Mouse (Mus musculus) MEL (cell line): Measurements from ENCODE around the gene Cst3. TPM values are rescaled to one million over a fixed set of nuclear protein-coding genes. Genes with fewer than 3 reads are reported as not detected.

Source experiments
- DNase-seq: peaks from one replicate; pipeline ENCODE4 v3.0.0; 2011; ENCODE audit warnings: low read depth, low spot score
- H3K27ac ChIP-seq: 2 replicates; pipeline ENCODE4 v1.5.1; 2012; ENCODE audit warnings: low read depth, mild to moderate bottlenecking, control low read depth, low read length, moderate library complexity; ENCODE audit not compliant: control insufficient read depth
- H3K27me3 ChIP-seq, 2 experiments: fragments of 150-350 bp in 1 of 2; sonication (generic) in 1 of 2; 2 replicates each; pipeline ENCODE4 v1.6.1; 2012; ENCODE audit warnings: low read length in 2 of 2, mild to moderate bottlenecking in 2 of 2, improper control_type of control experiment in 1 of 2, moderate library complexity in 1 of 2; ENCODE audit not compliant: insufficient read depth in 2 of 2, control insufficient read depth in 1 of 2
- H3K36me3 ChIP-seq, 2 experiments: 2 replicates each; pipeline ENCODE4 v1.6.1; 2012 to 2014; ENCODE audit warnings: low read length in 2 of 2, improper control_type of control experiment in 1 of 2, inconsistent platforms in 1 of 2, mild to moderate bottlenecking in 1 of 2; ENCODE audit not compliant: insufficient read depth in 2 of 2, control insufficient read depth in 1 of 2
- H3K4me1 ChIP-seq, 2 experiments: fragments of 150-350 bp in 1 of 2; sonication (generic) in 1 of 2; 2 replicates each; pipeline ENCODE4 v1.6.1; 2012; ENCODE audit warnings: low read length in 2 of 2, improper control_type of control experiment in 1 of 2, mild to moderate bottlenecking in 1 of 2; ENCODE audit not compliant: insufficient read depth in 2 of 2, control insufficient read depth in 1 of 2
- H3K4me3 ChIP-seq, 2 experiments: fragments of 150-350 bp in 1 of 2; sonication (generic) in 1 of 2; 2 replicates each; pipeline ENCODE4 v1.5.1; 2012; ENCODE audit warnings: low read depth in 2 of 2, low read length in 2 of 2, mild to moderate bottlenecking in 2 of 2, moderate library complexity in 2 of 2, control low read depth in 1 of 2, improper control_type of control experiment in 1 of 2; ENCODE audit not compliant: control insufficient read depth in 1 of 2, insufficient read depth in 1 of 2
- H3K79me2 ChIP-seq: 2 replicates; pipeline ENCODE4 v1.6.1; 2012; ENCODE audit warnings: mild to moderate bottlenecking, low read length, moderate library complexity; ENCODE audit not compliant: control insufficient read depth, poor library complexity, insufficient read depth
- H3K9ac ChIP-seq: 2 replicates; pipeline ENCODE4 v1.6.1; 2012; ENCODE audit warnings: low read depth, mild to moderate bottlenecking, control low read depth, low read length, moderate library complexity; ENCODE audit not compliant: control insufficient read depth, poor library complexity, severe bottlenecking
- H3K9me3 ChIP-seq: fragments of 150-350 bp; sonication (generic); replicated peaks from 2 replicates; pipeline ENCODE4 v1.6.1; 2012; ENCODE audit warnings: mild to moderate bottlenecking, low read length, improper control_type of control experiment, moderate library complexity; ENCODE audit not compliant: insufficient read depth
- BHLHE40 ChIP-seq: IDR thresholded peaks from 2 replicates; pipeline ENCODE4 v1.6.1; 2012; ENCODE audit warnings: low read depth, mild to moderate bottlenecking, inconsistent platforms, low read length, improper control_type of control experiment, borderline replicate concordance
- CHD1 ChIP-seq: IDR thresholded peaks from 2 replicates; pipeline ENCODE4 v1.6.1; 2012; ENCODE audit warnings: low read depth, mild to moderate bottlenecking, inconsistent platforms, low read length, improper control_type of control experiment
- CHD2 ChIP-seq: IDR thresholded peaks from 2 replicates; pipeline ENCODE4 v1.6.1; 2011; ENCODE audit warnings: low read length, improper control_type of control experiment
- CTCF ChIP-seq, 3 experiments: IDR thresholded peaks in 2 of 3; conservative IDR thresholded peaks in 1 of 3; 2 replicates each; pipeline ENCODE4 v1.5.1; 2011 to 2012; ENCODE audit warnings: low read length in 3 of 3, low read depth in 2 of 3, mild to moderate bottlenecking in 2 of 3, improper control_type of control experiment in 1 of 3, inconsistent platforms in 1 of 3, mixed read lengths in 1 of 3, moderate library complexity in 1 of 3; ENCODE audit not compliant: control insufficient read depth in 1 of 3, insufficient read depth in 1 of 3, poor library complexity in 1 of 3, severe bottlenecking in 1 of 3
- E2F4 ChIP-seq: IDR thresholded peaks from 2 replicates; pipeline ENCODE4 v1.6.1; 2011; ENCODE audit warnings: low read depth, low read length, improper control_type of control experiment, borderline replicate concordance
- ELF1 ChIP-seq: IDR thresholded peaks from 2 replicates; pipeline ENCODE4 v1.6.1; 2014; ENCODE audit warnings: low read depth, mild to moderate bottlenecking, inconsistent platforms, low read length, improper control_type of control experiment, moderate library complexity
- EP300 ChIP-seq, 2 experiments: IDR thresholded peaks; 2 replicates each; pipeline ENCODE4 v1.6.1; 2011; ENCODE audit warnings: improper control_type of control experiment in 2 of 2, low read length in 2 of 2, low read depth in 1 of 2, mild to moderate bottlenecking in 1 of 2
- GATA1 ChIP-seq: IDR thresholded peaks from 2 replicates; pipeline ENCODE4 v1.6.1; 2011; ENCODE audit warnings: low read depth, low read length, improper control_type of control experiment
- HCFC1 ChIP-seq: IDR thresholded peaks from 2 replicates; pipeline ENCODE4 v1.6.1; 2012; ENCODE audit warnings: low read depth, mild to moderate bottlenecking, inconsistent platforms, low read length, improper control_type of control experiment, moderate library complexity
- JUND ChIP-seq: IDR thresholded peaks from 2 replicates; pipeline ENCODE4 v1.6.1; 2011; ENCODE audit warnings: low read depth, mild to moderate bottlenecking, improper control_type of control experiment, low read length
- KAT2A ChIP-seq: conservative IDR thresholded peaks from 2 replicates; pipeline ENCODE4 v1.6.1; 2012; ENCODE audit warnings: low read depth, low read length, improper control_type of control experiment, inconsistent platforms
- MAFK ChIP-seq: IDR thresholded peaks from 2 replicates; pipeline ENCODE4 v1.6.1; 2011; ENCODE audit warnings: low read depth, mild to moderate bottlenecking, low read length, improper control_type of control experiment, borderline replicate concordance
- MAX ChIP-seq: IDR thresholded peaks from 2 replicates; pipeline ENCODE4 v1.6.1; 2011; ENCODE audit warnings: low read length, improper control_type of control experiment
- MAZ ChIP-seq: IDR thresholded peaks from 2 replicates; pipeline ENCODE4 v1.6.1; 2012; ENCODE audit warnings: low read depth, mild to moderate bottlenecking, inconsistent platforms, low read length, improper control_type of control experiment
- MEF2A ChIP-seq: IDR thresholded peaks from 2 replicates; pipeline ENCODE4 v1.6.1; 2014; ENCODE audit warnings: low read depth, mild to moderate bottlenecking, inconsistent platforms, low read length, improper control_type of control experiment; ENCODE audit not compliant: poor library complexity, insufficient replicate concordance, severe bottlenecking; ENCODE audit errors: extremely low read depth
- NELFE ChIP-seq: IDR thresholded peaks from 2 replicates; pipeline ENCODE4 v1.6.1; 2011; ENCODE audit warnings: low read depth, low read length, improper control_type of control experiment
- POLR2A ChIP-seq, 2 experiments: IDR thresholded peaks; 2 replicates each; pipeline ENCODE4 v1.6.1; 2011 to 2012; ENCODE audit warnings: low read length in 2 of 2, mild to moderate bottlenecking in 2 of 2, control low read depth in 1 of 2, improper control_type of control experiment in 1 of 2, low read depth in 1 of 2, moderate library complexity in 1 of 2; ENCODE audit not compliant: control insufficient read depth in 1 of 2, insufficient read depth in 1 of 2, poor library complexity in 1 of 2
- POLR2AphosphoS2 ChIP-seq: IDR thresholded peaks from 2 replicates; pipeline ENCODE4 v1.6.1; 2011; ENCODE audit warnings: low read length, improper control_type of control experiment
- POLR2AphosphoS5 ChIP-seq: IDR thresholded peaks from 2 replicates; pipeline ENCODE4 v1.6.1; 2012; ENCODE audit warnings: low read depth, borderline replicate concordance, mild to moderate bottlenecking, inconsistent platforms, low read length, moderate library complexity, mixed read lengths
- RAD21 ChIP-seq: IDR thresholded peaks from 2 replicates; pipeline ENCODE4 v1.6.1; 2011; ENCODE audit warnings: mild to moderate bottlenecking, low read depth, low read length, improper control_type of control experiment
- SMC3 ChIP-seq: IDR thresholded peaks from 2 replicates; pipeline ENCODE4 v1.6.1; 2011; ENCODE audit warnings: low read depth, low read length, improper control_type of control experiment
- TAL1 ChIP-seq: IDR thresholded peaks from 2 replicates; pipeline ENCODE4 v1.6.1; 2012; ENCODE audit warnings: mild to moderate bottlenecking, inconsistent platforms, low read length, moderate library complexity, mixed read lengths
- TCF12 ChIP-seq: IDR thresholded peaks from 2 replicates; pipeline ENCODE4 v1.6.1; 2014; ENCODE audit warnings: low read depth, mild to moderate bottlenecking, inconsistent platforms, low read length, improper control_type of control experiment, moderate library complexity
- UBTF ChIP-seq: IDR thresholded peaks from 2 replicates; pipeline ENCODE4 v1.6.1; 2012; ENCODE audit warnings: low read depth, mild to moderate bottlenecking, inconsistent platforms, low read length, improper control_type of control experiment, moderate library complexity, borderline replicate concordance; ENCODE audit not compliant: insufficient read depth
- USF2 ChIP-seq, 2 experiments: IDR thresholded peaks; 2 replicates each; pipeline ENCODE4 v1.6.1; 2011 to 2012; ENCODE audit warnings: improper control_type of control experiment in 2 of 2, low read length in 2 of 2, borderline replicate concordance in 1 of 2, inconsistent platforms in 1 of 2, low read depth in 1 of 2, mild to moderate bottlenecking in 1 of 2; ENCODE audit not compliant: insufficient read depth in 1 of 2
- ZC3H11A ChIP-seq: IDR thresholded peaks from 2 replicates; pipeline ENCODE4 v1.6.1; 2012; ENCODE audit warnings: low read depth, mild to moderate bottlenecking, inconsistent platforms, low read length, improper control_type of control experiment
- ZKSCAN1 ChIP-seq: IDR thresholded peaks from 2 replicates; pipeline ENCODE4 v1.6.1; 2012; ENCODE audit warnings: low read depth, mild to moderate bottlenecking, inconsistent platforms, low read length, improper control_type of control experiment, moderate library complexity
- polyA plus RNA-seq, 2 experiments: library from polyadenylated mRNA; stranded (reverse) in 1 of 2; unstranded in 1 of 2; fragments of >175 nt in 1 of 2; fragments of >200 nt in 1 of 2; gene quantifications; 2 replicates each; pipeline versions ENCODE4 v1.2.1 to v1.2.4; 2012; ENCODE audit warnings: low replicate concordance in 2 of 2, low read depth in 1 of 2; ENCODE audit not compliant: insufficient read length in 2 of 2, insufficient read depth in 1 of 2, missing spikeins in 1 of 2
- total RNA-seq: library from RNA; depleted of rRNA; stranded (reverse); fragments of 300-350 nt; gene quantifications from 2 replicates; pipeline ENCODE4 v1.2.3, GENCODE M21; 2012

Gene Cst3
- total and polyA plus RNA-seq, 3 experiments: 114 to 122 TPM; not detected in 1

DNA sequence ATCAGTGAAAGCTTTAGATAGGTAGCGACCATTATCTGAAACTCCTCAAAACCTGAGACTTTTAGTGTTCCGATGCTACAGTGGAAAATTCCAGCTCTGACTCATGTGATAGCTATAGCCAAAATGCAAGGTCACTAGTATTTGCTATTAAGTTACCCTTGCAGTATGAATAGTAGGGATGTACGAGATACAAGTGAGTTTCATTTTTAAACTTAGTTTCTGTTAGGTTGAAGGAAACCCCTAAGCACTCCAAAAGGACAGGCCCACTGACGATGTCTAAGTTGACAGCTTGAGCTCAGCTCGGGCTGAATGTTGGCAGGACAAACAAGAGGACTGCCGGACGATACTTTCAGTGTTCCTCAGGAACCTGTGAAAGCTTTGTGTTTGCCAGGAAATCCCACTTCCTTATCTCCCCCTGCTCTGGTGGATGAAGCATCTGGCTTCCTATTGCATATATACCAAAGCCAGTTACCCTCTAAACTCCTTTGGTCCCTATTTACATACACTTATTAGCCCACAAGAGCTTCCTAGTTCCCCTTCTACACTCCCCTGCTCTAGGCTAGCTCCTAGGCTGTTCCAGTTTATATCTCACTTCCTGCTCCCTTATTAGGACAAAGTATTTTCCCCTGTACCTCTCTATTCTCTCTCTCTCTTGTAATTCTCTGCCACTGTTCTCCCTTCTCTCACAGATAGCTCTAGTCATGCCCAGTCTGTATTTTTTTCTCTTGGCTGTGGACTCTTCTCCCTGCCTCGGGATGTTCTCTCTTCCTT is 18.7 kb downstream of the Cst3 start:
- no peaks in the 10 kb centered on the region for H3K36me3 ChIP-seq
- no peaks in the 10 kb centered on the region for H3K79me2 ChIP-seq
- no peak overlapping the region for H3K27ac ChIP-seq
- peak; percentile 19 for DNase-seq
- peak overlapping the region; percentile 22 to 26; a peak in 2 of 4 replicates for H3K4me3 ChIP-seq
- no peak overlapping the region for H3K9ac ChIP-seq
- H3K9me3 ChIP-seq: no peaks in the 10 kb centered on the region
- peaks cover 0 to 3% of the 10 kb centered on the region in 2 experiments; a peak in 1 of 4 replicates for H3K4me1 ChIP-seq
- no peaks in the 10 kb centered on the region; a peak in 1 of 4 replicates for H3K27me3 ChIP-seq
- TF ChIP-seq POLR2AphosphoS5 (no peak), POLR2A (IDR thresholded peaks at IDR 0.05; ENCODE audit: control insufficient read depth in 1 of 2, insufficient read depth in 1 of 2, low read depth in 1 of 2, low read length in 2 of 2, poor library complexity in 1 of 2) (no peak), ZKSCAN1 (no peak), MAX (no peak), UBTF (no peak), ELF1 (no peak), BHLHE40 (no peak), HCFC1 (no peak), POLR2AphosphoS2 (no peak), NELFE (no peak), CHD2 (no peak), JUND (no peak), RAD21 (no peak), MEF2A (no peak), SMC3 (no peak), TCF12 (no peak)
- TF ChIP-seq, all 39 proteins: peak for 0

- Histone ChIP-seq H3K79me2 (no peaks in the 10 kb centered on the region), H3K4me3 (no peak overlapping the region), H3K9me3 (no peaks in the 10 kb centered on the region), H3K36me3 (no peaks in the 10 kb centered on the region), H3K27me3 (no peaks in the 10 kb centered on the region; a peak in 1 of 4 replicates), H3K4me1 (no peaks in the 10 kb centered on the region), H3K9ac (no peak overlapping the region), H3K27ac (no peak overlapping the region)
- peak; percentile 77 for DNase-seq
- TF ChIP-seq E2F4 (no peak), UBTF (no peak), ZKSCAN1 (no peak), MAZ (no peak), GATA1 (0 out of 2 replicates have a peak, but pooled peaks have one; percentile 3), POLR2A (IDR thresholded peaks at IDR 0.05; ENCODE audit: control insufficient read depth in 1 of 2, insufficient read depth in 1 of 2, low read depth in 1 of 2, low read length in 2 of 2, poor library complexity in 1 of 2) (no peak), MEF2A (no peak), EP300 (IDR thresholded peaks at IDR 0.05; ENCODE audit: low read depth in 1 of 2, low read length in 2 of 2) (0 out of 4 replicates have a peak, but pooled peaks of 1 of the 2 experiments have one; percentile 3), TAL1 (no peak), CTCF (IDR thresholded peaks at IDR 0.05 in 2 of 3, conservative IDR thresholded peaks at IDR 0.05 in 1 of 3; ENCODE audit: control insufficient read depth in 1 of 3, insufficient read depth in 1 of 3, low read depth in 2 of 3, low read length in 3 of 3, poor library complexity in 1 of 3, severe bottlenecking in 1 of 3) (peak; percentile 51 to 75 (median 71)), RAD21 (peak; percentile 85), ZC3H11A (peak; percentile 72), USF2 (IDR thresholded peaks at IDR 0.05; ENCODE audit: borderline replicate concordance in 1 of 2, insufficient read depth in 1 of 2, low read depth in 1 of 2, low read length in 2 of 2) (no peak), KAT2A (no peak), BHLHE40 (no peak; the same call in 1 of the 2 replicates), CHD1 (no peak), ELF1 (no peak), SMC3 (peak; percentile 77), MAFK (no peak)
Measured at GRCm38 (mm10) chr2:148851116-148851906, 24.2 kb downstream of the Cst3 start.
